ENCODE assay signal across 8 mouse cellular contexts in the genomic region with DNA sequence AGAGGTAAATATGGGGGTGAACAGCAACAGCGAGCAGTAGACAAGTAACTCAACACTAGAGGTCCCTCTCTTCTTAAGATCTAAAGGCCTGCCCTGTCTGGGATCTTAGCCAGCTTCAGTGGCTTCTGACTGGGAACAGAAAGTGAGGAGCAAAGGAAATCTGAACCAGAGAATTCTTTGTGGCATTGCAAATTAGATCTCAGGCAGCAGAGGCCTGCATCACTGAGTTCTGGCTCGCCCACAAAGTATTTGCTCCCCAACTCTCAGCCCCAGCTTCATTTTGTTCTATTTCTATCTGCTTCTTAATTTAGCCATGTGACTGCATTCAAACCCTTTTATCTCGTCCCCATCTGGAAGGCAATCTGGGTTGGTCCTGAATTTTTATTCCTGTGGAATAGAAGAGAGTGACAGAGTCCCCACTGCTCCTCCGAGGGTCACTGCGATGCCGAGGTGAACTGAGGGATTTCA.
DNase-seq lines count a peak whose midpoint lies in the region; ATAC-seq and TF ChIP-seq lines count a peak whose summit lies in the region.

No protein-coding gene starts in this region.

- peak; percentile 74 to 83 for DNase-seq in adrenal gland, adult (ENCODE audit: inconsistent age in 2 of 2, low spot score in 1 of 2)
- DNase-seq in adrenal gland, postnatal 4 days (ENCODE audit: low spot score in 2 of 2) = no peak
- no peak for DNase-seq in thymus, adult 2 months
- DNase-seq in thymus, postnatal 4 days = no peak
- peak; percentile 64 for DNase-seq in gastrocnemius, adult 18-20 months (ENCODE audit: low spot score)
- DNase-seq in layer of hippocampus, adult 18-20 months (ENCODE audit: low spot score in 2 of 2) = peak; percentile 73 to 87
- DNase-seq in midbrain, embryonic 14.5 days = peak; percentile 82
- DNase-seq in urinary bladder, adult 18-20 months (ENCODE audit: low spot score in 2 of 2) = no peak

- H3K9me3 ChIP-seq in midbrain, embryonic 14.5 days (ENCODE audit: control insufficient read depth, low read length) = no peaks in the 10 kb centered on the region

- TF ChIP-seq POLR2A in thymus, adult 2 months (IDR thresholded peaks at IDR 0.05; ENCODE audit: control insufficient read depth, extremely low read depth, insufficient read depth, low read length, poor library complexity) = no peak

- peak; percentile 63; the same call in 1 of the 2 replicates for ATAC-seq in midbrain, embryonic 14.5 days (ENCODE audit: low FRiP score, low TSS enrichment)

- H3K4me1 ChIP-seq in thymus, adult 2 months (replicated peaks; ENCODE audit: control insufficient read depth, insufficient read depth, low read length) = peaks cover 13% of the 10 kb centered on the region
- no peaks in the 10 kb centered on the region for H3K4me1 ChIP-seq in midbrain, embryonic 14.5 days (ENCODE audit: control insufficient read depth, insufficient read depth, low read length)

- no peak overlapping the region for H3K4me2 ChIP-seq in midbrain, embryonic 14.5 days (ENCODE audit: low read length)

- TF ChIP-seq CTCF in thymus, adult 2 months (IDR thresholded peaks at IDR 0.05; ENCODE audit: borderline replicate concordance, control insufficient read depth, extremely low read depth, insufficient read depth, low read length, poor library complexity) = no peak

- H3K27ac ChIP-seq in thymus, adult 2 months (ENCODE audit: control insufficient read depth, insufficient read depth, low read length) = peak overlapping the region; percentile 45; the same call in 1 of the 2 replicates
- H3K27ac ChIP-seq in midbrain, embryonic 14.5 days (replicated peaks; ENCODE audit: low read depth, low read length) = no peak overlapping the region

- no peaks in the 10 kb centered on the region for H3K36me3 ChIP-seq in thymus, adult 2 months (ENCODE audit: control insufficient read depth, insufficient read depth, low read length)
- H3K36me3 ChIP-seq in midbrain, embryonic 14.5 days (ENCODE audit: control insufficient read depth, insufficient read depth, low read length) = no peaks in the 10 kb centered on the region

- H3K4me3 ChIP-seq in thymus, adult 2 months (ENCODE audit: control insufficient read depth, insufficient read depth, low read length) = no peak overlapping the region
- no peak overlapping the region for H3K4me3 ChIP-seq in midbrain, embryonic 14.5 days (replicated peaks; ENCODE audit: low read depth, low read length)

- H3K27me3 ChIP-seq in thymus, adult 2 months (ENCODE audit: control insufficient read depth, insufficient read depth, low read length) = no peaks in the 10 kb centered on the region
- no peaks in the 10 kb centered on the region for H3K27me3 ChIP-seq in midbrain, embryonic 14.5 days (ENCODE audit: control insufficient read depth, insufficient read depth, low read length)

- 83% methylated on average over 6 of the region's 6 CpGs for WGBS in thymus, adult 2 months
- WGBS in midbrain, embryonic 14.5 days = 53% methylated on average over 6 of the region's 6 CpGs

- H3K9ac ChIP-seq in midbrain, embryonic 14.5 days (replicated peaks; ENCODE audit: low read length) = no peak overlapping the region

Comparison
In these comparisons a context has a peak if more than half of its experiments do, and no peak if none do; other contexts are left out.
1. DNase-seq: peak in adrenal gland, adult (2 of 2), gastrocnemius, adult 18-20 months (single experiment), layer of hippocampus, adult 18-20 months (2 of 2) and midbrain, embryonic 14.5 days (single experiment); none in adrenal gland, postnatal 4 days (0 of 2), thymus, adult 2 months (single experiment), thymus, postnatal 4 days (single experiment) and urinary bladder, adult 18-20 months (0 of 2).